Comparison of ENCODE assay signal across 8 mouse cellular contexts in genomic region chr3:152557659-152558058, GRCm38 (mm10).
DNase-seq lines count a peak whose midpoint lies in the region; ATAC-seq lines count a peak whose summit lies in the region.

No protein-coding gene starts in this region.

- no peak overlapping the region for H3K27ac ChIP-seq in heart, embryonic 12.5 days (ENCODE audit: poor library complexity, severe bottlenecking)
- no peak overlapping the region for H3K27ac ChIP-seq in liver, embryonic 16.5 days (ENCODE audit: low read length)
- no peak overlapping the region for H3K27ac ChIP-seq in midbrain, embryonic 13.5 days

- H3K9ac ChIP-seq in heart, embryonic 12.5 days: no peak overlapping the region
- no peak overlapping the region for H3K9ac ChIP-seq in liver, embryonic 16.5 days (ENCODE audit: low read depth, low read length)
- no peak overlapping the region for H3K9ac ChIP-seq in midbrain, embryonic 13.5 days (replicated peaks)

- DNase-seq in heart, adult 9 months (ENCODE audit: low spot score in 2 of 2): no peak
- DNase-seq in 416B (ENCODE audit: low read depth): peak; percentile 30
- peak; percentile 29 for DNase-seq in embryo, embryonic 10 days (ENCODE audit: low spot score)
- no peak for DNase-seq in cerebellum, adult 11 months
- DNase-seq in layer of hippocampus, postnatal 36 days: no peak

- no peak overlapping the region for H3K4me3 ChIP-seq in heart, embryonic 12.5 days
- no peak overlapping the region for H3K4me3 ChIP-seq in liver, embryonic 16.5 days (ENCODE audit: low read depth, low read length)
- no peak overlapping the region for H3K4me3 ChIP-seq in midbrain, embryonic 13.5 days (replicated peaks)

- no peaks in the 10 kb centered on the region for H3K27me3 ChIP-seq in heart, embryonic 12.5 days (replicated peaks)
- H3K27me3 ChIP-seq in liver, embryonic 16.5 days (ENCODE audit: control insufficient read depth, insufficient read depth, low read depth, low read length): no peaks in the 10 kb centered on the region
- H3K27me3 ChIP-seq in midbrain, embryonic 13.5 days: no peaks in the 10 kb centered on the region

- H3K4me2 ChIP-seq in heart, embryonic 12.5 days: no peak overlapping the region
- H3K4me2 ChIP-seq in liver, embryonic 16.5 days (ENCODE audit: low read depth, low read length): peak overlapping the region; percentile 29; the same call in 1 of the 2 replicates
- H3K4me2 ChIP-seq in midbrain, embryonic 13.5 days (replicated peaks): no peak overlapping the region

- peak; percentile 85 for ATAC-seq in heart, embryonic 12.5 days (ENCODE audit: insufficient number of reproducible peaks, low FRiP score)
- ATAC-seq in liver, embryonic 16.5 days (ENCODE audit: low read depth): peak; percentile 88
- ATAC-seq in midbrain, embryonic 13.5 days: no peak

- no peaks in the 10 kb centered on the region for H3K9me3 ChIP-seq in heart, embryonic 12.5 days (replicated peaks)
- H3K9me3 ChIP-seq in liver, embryonic 16.5 days (replicated peaks; ENCODE audit: control insufficient read depth, low read length): no peaks in the 10 kb centered on the region
- no peaks in the 10 kb centered on the region for H3K9me3 ChIP-seq in midbrain, embryonic 13.5 days

- H3K36me3 ChIP-seq in heart, embryonic 12.5 days: no peaks in the 10 kb centered on the region
- no peaks in the 10 kb centered on the region for H3K36me3 ChIP-seq in liver, embryonic 16.5 days (ENCODE audit: control insufficient read depth, insufficient read depth)
- no peaks in the 10 kb centered on the region for H3K36me3 ChIP-seq in midbrain, embryonic 13.5 days

- WGBS in heart, embryonic 12.5 days: 31% methylated on average over 7 of the region's 12 CpGs
- WGBS in liver, embryonic 16.5 days (ENCODE audit: insufficient replicate concordance): 15% methylated on average over 11 of the region's 12 CpGs
- 33% methylated on average over 12 of the region's 12 CpGs for WGBS in midbrain, embryonic 13.5 days

- H3K4me1 ChIP-seq in heart, embryonic 12.5 days (replicated peaks): 0 out of 2 replicates have a peak, but pooled peaks cover 9% of the 10 kb centered on the region
- peaks cover 18% of the 10 kb centered on the region for H3K4me1 ChIP-seq in liver, embryonic 16.5 days (ENCODE audit: control insufficient read depth, low read depth, low read length)
- no peaks in the 10 kb centered on the region for H3K4me1 ChIP-seq in midbrain, embryonic 13.5 days (replicated peaks)

Comparison
In these comparisons a context has a peak if more than half of its experiments do, and no peak if none do; other contexts are left out.
1. DNase-seq: peak in 416B (single experiment) and embryo, embryonic 10 days (single experiment); none in heart, adult 9 months (0 of 2), cerebellum, adult 11 months (single experiment) and layer of hippocampus, postnatal 36 days (0 of 2).